ENCODE assay signal across 8 mouse cellular contexts in genomic region chr1:193588477-193589464, GRCm38 (mm10).
DNase-seq lines count a peak whose midpoint lies in the region; ATAC-seq and TF ChIP-seq lines count a peak whose summit lies in the region.

No protein-coding gene starts in this region.

- peak; percentile 82; the same call in 1 of the 2 replicates for TF ChIP-seq CTCF in embryonic fibroblast, embryonic 13.5 days (IDR thresholded peaks at IDR 0.05; ENCODE audit: borderline replicate concordance, insufficient read depth, low read length)
- peak; percentile 82 for TF ChIP-seq CTCF in liver, embryonic 14.5 days (IDR thresholded peaks at IDR 0.05; ENCODE audit: low read depth)

- no peaks in the 10 kb centered on the region for H3K36me3 ChIP-seq in heart, embryonic 16.5 days (ENCODE audit: control insufficient read depth, insufficient read depth)
- no peaks in the 10 kb centered on the region for H3K36me3 ChIP-seq in liver, embryonic 14.5 days (replicated peaks; ENCODE audit: control insufficient read depth, insufficient read depth, low read depth)
- H3K36me3 ChIP-seq in neural tube, embryonic 14.5 days (ENCODE audit: control insufficient read depth, insufficient read depth, low read length): no peaks in the 10 kb centered on the region

- TF ChIP-seq EP300 in liver, embryonic 14.5 days (IDR thresholded peaks at IDR 0.05; ENCODE audit: low read depth): no peak

- no peaks in the 10 kb centered on the region for H3K27me3 ChIP-seq in heart, embryonic 16.5 days (ENCODE audit: control insufficient read depth, insufficient read depth, low read length)
- H3K27me3 ChIP-seq in liver, embryonic 14.5 days (ENCODE audit: control insufficient read depth, insufficient read depth, low read length): no peaks in the 10 kb centered on the region
- H3K27me3 ChIP-seq in neural tube, embryonic 14.5 days (ENCODE audit: control insufficient read depth, insufficient read depth, low read length): no peaks in the 10 kb centered on the region

- no peak overlapping the region for H3K4me3 ChIP-seq in embryonic fibroblast, embryonic 13.5 days (ENCODE audit: insufficient read depth, low read length)
- no peak overlapping the region for H3K4me3 ChIP-seq in heart, embryonic 16.5 days (ENCODE audit: low read length)
- no peak overlapping the region for H3K4me3 ChIP-seq in liver, embryonic 14.5 days (ENCODE audit: insufficient read depth in 1 of 2, low read depth in 2 of 2, low read length in 2 of 2)
- H3K4me3 ChIP-seq in neural tube, embryonic 14.5 days (ENCODE audit: low read depth, low read length): no peak overlapping the region

- no peak overlapping the region for H3K9ac ChIP-seq in heart, embryonic 16.5 days (ENCODE audit: low read length)
- H3K9ac ChIP-seq in liver, embryonic 14.5 days (replicated peaks): no peak overlapping the region
- no peak overlapping the region for H3K9ac ChIP-seq in neural tube, embryonic 14.5 days (replicated peaks; ENCODE audit: low read depth, low read length)

- H3K4me2 ChIP-seq in heart, embryonic 16.5 days (ENCODE audit: low read depth, low read length): no peak overlapping the region
- H3K4me2 ChIP-seq in liver, embryonic 14.5 days (ENCODE audit: low read depth): no peak overlapping the region
- no peak overlapping the region for H3K4me2 ChIP-seq in neural tube, embryonic 14.5 days (ENCODE audit: low read depth, low read length)

- H3K4me1 ChIP-seq in embryonic fibroblast, embryonic 13.5 days (ENCODE audit: control insufficient read depth, insufficient read depth, low read length): peaks cover 2% of the 10 kb centered on the region; the same call in 1 of the 2 replicates
- H3K4me1 ChIP-seq in heart, embryonic 16.5 days (ENCODE audit: control insufficient read depth, insufficient read depth, low read length): peaks cover 26% of the 10 kb centered on the region
- no peaks in the 10 kb centered on the region for H3K4me1 ChIP-seq in liver, embryonic 14.5 days (replicated peaks; ENCODE audit: control insufficient read depth in 2 of 2, insufficient read depth in 2 of 2, low read length in 1 of 2)
- peaks cover 16% of the 10 kb centered on the region; the same call in 1 of the 2 replicates for H3K4me1 ChIP-seq in neural tube, embryonic 14.5 days (ENCODE audit: control insufficient read depth, insufficient read depth, low read length)

- peak; percentile 56 for ATAC-seq in heart, embryonic 16.5 days (replicated peaks; ENCODE audit: extremely low read depth, insufficient read depth, low FRiP score)
- no peak; the same call in 1 of the 2 replicates for ATAC-seq in liver, embryonic 14.5 days (ENCODE audit: insufficient read depth)
- ATAC-seq in neural tube, embryonic 14.5 days (ENCODE audit: low read depth): peak; percentile 68

- no peak for TF ChIP-seq POLR2A in embryonic fibroblast, embryonic 13.5 days (IDR thresholded peaks at IDR 0.05; ENCODE audit: low read depth, low read length)

- H3K27ac ChIP-seq in embryonic fibroblast, embryonic 13.5 days (ENCODE audit: insufficient read depth, low read length): no peak overlapping the region
- 0 out of 2 replicates have a peak overlapping the region, but pooled peaks have one; percentile 9 for H3K27ac ChIP-seq in heart, embryonic 16.5 days (ENCODE audit: low read length)
- H3K27ac ChIP-seq in liver, embryonic 14.5 days: no peak overlapping the region
- peak overlapping the region; percentile 55 for H3K27ac ChIP-seq in neural tube, embryonic 14.5 days (ENCODE audit: low read depth, low read length)

- 20% methylated on average over 12 of the region's 12 CpGs for WGBS in heart, embryonic 16.5 days
- 22% methylated on average over 12 of the region's 12 CpGs for WGBS in liver, embryonic 14.5 days (ENCODE audit: insufficient replicate concordance)
- WGBS in neural tube, embryonic 14.5 days: 18% methylated on average over 12 of the region's 12 CpGs

- peak; percentile 92 for DNase-seq in ES-CJ7 (ENCODE audit: low read depth, low spot score)
- DNase-seq in brain, adult 2 months (ENCODE audit: low read depth, low spot score): peak; percentile 77
- DNase-seq in kidney, postnatal 14 days: peak; percentile 70
- peak in 1 of 3 experiments; percentile 6 for DNase-seq in liver, embryonic 14.5 days (ENCODE audit: low read depth in 3 of 3, low spot score in 3 of 3)
- DNase-seq in urinary bladder, adult 2 months (ENCODE audit: low spot score): peak; percentile 45

- no peaks in the 10 kb centered on the region for H3K9me3 ChIP-seq in heart, embryonic 16.5 days (replicated peaks; ENCODE audit: control insufficient read depth, low read length)
- no peaks in the 10 kb centered on the region for H3K9me3 ChIP-seq in liver, embryonic 14.5 days (ENCODE audit: control insufficient read depth, low read length)
- H3K9me3 ChIP-seq in neural tube, embryonic 14.5 days (ENCODE audit: control insufficient read depth, low read length): no peaks in the 10 kb centered on the region

Comparison
In these comparisons a context has a peak if more than half of its experiments do, and no peak if none do; other contexts are left out.
1. H3K27ac ChIP-seq: peak in heart, embryonic 16.5 days (single experiment) and neural tube, embryonic 14.5 days (single experiment); none in embryonic fibroblast, embryonic 13.5 days (single experiment) and liver, embryonic 14.5 days (single experiment).